In genomic region chr3:89732091-89732490, GRCm38 (mm10) we compare ENCODE assay signal across 19 mouse cellular contexts. TPM values are rescaled to one million over a fixed set of nuclear protein-coding genes. Genes with fewer than 3 reads are reported as not detected.
DNase-seq lines count a peak whose midpoint lies in the region; ATAC-seq and TF ChIP-seq lines count a peak whose summit lies in the region.
"Had no signal": no experiment of that assay in that cellular context is flagged by ENCODE, and none has a peak within 500 bp of the region (broad histone marks: within the 10 kb centered on the region; RNA-seq: fewer than 3 reads in every experiment).

No protein-coding gene starts in this region.

- no peak overlapping the region for H3K27ac ChIP-seq in liver, embryonic 11.5 days (ENCODE audit: low read depth, low read length)
- no peak overlapping the region for H3K27ac ChIP-seq in liver, embryonic 14.5 days
- H3K27ac ChIP-seq in stomach, postnatal 0 days (replicated peaks): no peak overlapping the region
- H3K27ac ChIP-seq: forebrain, embryonic 15.5 days; heart, embryonic 15.5 days; limb, embryonic 10.5 days had no signal

- no peak for TF ChIP-seq EP300 in liver, embryonic 14.5 days (IDR thresholded peaks at IDR 0.05; ENCODE audit: low read depth)
- no peak for TF ChIP-seq EP300 in stomach, postnatal 0 days (optimal IDR thresholded peaks at IDR 0.05)

- peaks cover 31% of the 10 kb centered on the region for H3K4me1 ChIP-seq in erythroblast, embryonic 14.5 days (ENCODE audit: control insufficient read depth)
- peaks cover 10% of the 10 kb centered on the region for H3K4me1 ChIP-seq in liver, embryonic 11.5 days (replicated peaks; ENCODE audit: control insufficient read depth, insufficient read depth, low read length)
- peaks cover 10 to 18% of the 10 kb centered on the region in 2 experiments for H3K4me1 ChIP-seq in liver, embryonic 14.5 days (replicated peaks; ENCODE audit: control insufficient read depth in 2 of 2, insufficient read depth in 2 of 2, low read length in 1 of 2)
- peaks cover 3% of the 10 kb centered on the region; the same call in 1 of the 2 replicates for H3K4me1 ChIP-seq in stomach, postnatal 0 days (replicated peaks; ENCODE audit: control insufficient read depth, insufficient read depth)

- 60% methylated on average over 4 of the region's 4 CpGs for WGBS in liver, embryonic 11.5 days
- WGBS in liver, embryonic 14.5 days (ENCODE audit: insufficient replicate concordance): 47% methylated on average over 4 of the region's 4 CpGs
- WGBS in stomach, postnatal 0 days: 86% methylated on average over 4 of the region's 4 CpGs

- peak overlapping the region; percentile 25 for H3K4me3 ChIP-seq in erythroblast, embryonic 14.5 days (replicated peaks)
- H3K4me3 ChIP-seq in liver, embryonic 11.5 days (ENCODE audit: low read depth, low read length): no peak overlapping the region
- H3K4me3 ChIP-seq in liver, embryonic 14.5 days (ENCODE audit: insufficient read depth in 1 of 2, low read depth in 2 of 2, low read length in 2 of 2): peak overlapping the region; percentile 86 to 88; a peak in 3 of 4 replicates
- H3K4me3 ChIP-seq in stomach, postnatal 0 days (ENCODE audit: low read depth, low read length): no peak overlapping the region
- H3K4me3 ChIP-seq: forebrain, embryonic 15.5 days; limb, embryonic 10.5 days had no signal

- H3K9me3 ChIP-seq in erythroblast, embryonic 14.5 days (ENCODE audit: control insufficient read depth, low read length): no peaks in the 10 kb centered on the region
- H3K9me3 ChIP-seq in liver, embryonic 11.5 days (ENCODE audit: control insufficient read depth, low read length): no peaks in the 10 kb centered on the region
- no peaks in the 10 kb centered on the region for H3K9me3 ChIP-seq in liver, embryonic 14.5 days (ENCODE audit: control insufficient read depth, low read length)
- H3K9me3 ChIP-seq in stomach, postnatal 0 days (ENCODE audit: control insufficient read depth, low read length): no peaks in the 10 kb centered on the region
- H3K9me3 ChIP-seq: forebrain, embryonic 15.5 days; heart, embryonic 15.5 days; limb, embryonic 10.5 days had no signal

- no peak for TF ChIP-seq CTCF in liver, embryonic 14.5 days (IDR thresholded peaks at IDR 0.05; ENCODE audit: low read depth)
- no peak for TF ChIP-seq CTCF in stomach, postnatal 0 days (IDR thresholded peaks at IDR 0.05; ENCODE audit: low read depth)

- ATAC-seq in erythroblast, adult 5-6 weeks (replicated peaks; ENCODE audit: low FRiP score, poor library complexity, severe bottlenecking): no peak
- no peak for ATAC-seq in liver, embryonic 11.5 days (replicated peaks; ENCODE audit: low FRiP score)
- ATAC-seq in liver, embryonic 14.5 days (ENCODE audit: insufficient read depth): no peak
- no peak for ATAC-seq in stomach, postnatal 0 days (ENCODE audit: low FRiP score, low TSS enrichment)
- ATAC-seq: CD4-positive, CD25-positive, alpha-beta regulatory T cell, adult 4 months; forebrain, embryonic 15.5 days had no signal

- no peak overlapping the region for H3K9ac ChIP-seq in liver, embryonic 11.5 days (ENCODE audit: low read depth, low read length)
- H3K9ac ChIP-seq in liver, embryonic 14.5 days (replicated peaks): peak overlapping the region; percentile 92
- no peak overlapping the region for H3K9ac ChIP-seq in stomach, postnatal 0 days (ENCODE audit: low read length)
- H3K9ac ChIP-seq: forebrain, embryonic 15.5 days had no signal

- H3K27me3 ChIP-seq in erythroblast, embryonic 14.5 days (ENCODE audit: control insufficient read depth): no peaks in the 10 kb centered on the region
- H3K27me3 ChIP-seq in liver, embryonic 11.5 days (replicated peaks; ENCODE audit: control insufficient read depth, insufficient read depth, low read length): no peaks in the 10 kb centered on the region
- no peaks in the 10 kb centered on the region for H3K27me3 ChIP-seq in liver, embryonic 14.5 days (ENCODE audit: control insufficient read depth, insufficient read depth, low read length)
- H3K27me3 ChIP-seq in stomach, postnatal 0 days (ENCODE audit: control insufficient read depth, insufficient read depth, low read length): no peaks in the 10 kb centered on the region
- H3K27me3 ChIP-seq: forebrain, embryonic 15.5 days; heart, embryonic 15.5 days had no signal

- peaks cover 37% of the 10 kb centered on the region for H3K36me3 ChIP-seq in erythroblast, embryonic 14.5 days (ENCODE audit: control insufficient read depth)
- peaks cover 2% of the 10 kb centered on the region; the same call in 1 of the 2 replicates for H3K36me3 ChIP-seq in liver, embryonic 11.5 days (ENCODE audit: control insufficient read depth, insufficient read depth, low read length)
- no peaks in the 10 kb centered on the region; the same call in 1 of the 2 replicates for H3K36me3 ChIP-seq in liver, embryonic 14.5 days (replicated peaks; ENCODE audit: control insufficient read depth, insufficient read depth, low read depth)
- H3K36me3 ChIP-seq in stomach, postnatal 0 days (ENCODE audit: control insufficient read depth, insufficient read depth, low read length): 0 out of 2 replicates have a peak, but pooled peaks cover 2% of the 10 kb centered on the region
- H3K36me3 ChIP-seq: heart, embryonic 15.5 days had no signal

- DNase-seq in liver, embryonic 11.5 days (ENCODE audit: low spot score): no peak
- DNase-seq in liver: no peak
- no peak for DNase-seq in liver, embryonic 14.5 days (ENCODE audit: low read depth in 3 of 3, low spot score in 3 of 3)
- DNase-seq in stomach, postnatal 0 days (ENCODE audit: low spot score): no peak
- DNase-seq in right cerebral cortex, adult 18-20 months: no peak
- DNase-seq in retina, embryonic 14.5 days (ENCODE audit: low spot score): no peak
- DNase-seq: adrenal gland, postnatal 36 days; cerebellum, adult 2 months; kidney, adult 8-10 months; kidney, postnatal 36 days; lung, adult 18-20 months; thymus, postnatal 25 days had no signal

- peak overlapping the region; percentile 13; the same call in 1 of the 2 replicates for H3K4me2 ChIP-seq in liver, embryonic 11.5 days
- H3K4me2 ChIP-seq in liver, embryonic 14.5 days (ENCODE audit: low read depth): peak overlapping the region; percentile 95
- H3K4me2 ChIP-seq in stomach, postnatal 0 days (replicated peaks; ENCODE audit: low read depth): peak overlapping the region; percentile 65
- H3K4me2 ChIP-seq: midbrain, embryonic 11.5 days had no signal

RNA-seq across cellular contexts. Expression of gene Adar, which starts 17.3 kb away (rescaled TPM):
- polyA plus RNA-seq in erythroblast, embryonic 14.5 days (2012): 0.41 and 0.67 TPM in 2 replicates
- total RNA-seq in erythroblast, adult 5-6 weeks (2015; ENCODE audit: low replicate concordance): 23.8 and 32.9 TPM in 2 replicates
- total RNA-seq in erythroblast, adult 5-6 weeks (2017; ENCODE audit: low replicate concordance): 71.8 and 72.0 TPM in 2 replicates
- 12.6 and 14.0 TPM in 2 replicates for polyA plus RNA-seq in liver, embryonic 11.5 days (2014; fragmentation: Nextera tagmentation; extraction: Ambion mirVana)
- 5.8 and 7.9 TPM in 2 replicates for polyA plus RNA-seq in liver, embryonic 14.5 days (2012; rRNA removed)
- polyA plus RNA-seq in liver, embryonic 14.5 days (2014; fragmentation: Nextera tagmentation; extraction: Ambion mirVana): 6.4 and 6.5 TPM in 2 replicates
- 8.5 and 8.8 TPM in 2 replicates for polyA plus RNA-seq in stomach, postnatal 0 days (2015; fragmentation: Nextera tagmentation; extraction: Ambion mirVana)

RNA-seq across cellular contexts. Expression of gene Chrnb2, which starts 32.3 kb away (rescaled TPM):
- polyA plus RNA-seq in erythroblast, embryonic 14.5 days (2012): 0.01 TPM in 2 replicates
- not detected in 2 replicates for total RNA-seq in erythroblast, adult 5-6 weeks (2015; ENCODE audit: low replicate concordance)
- 0.09 and 0.84 TPM in 2 replicates for total RNA-seq in erythroblast, adult 5-6 weeks (2017; ENCODE audit: low replicate concordance)
- polyA plus RNA-seq in liver, embryonic 11.5 days (2014; fragmentation: Nextera tagmentation; extraction: Ambion mirVana): 0.34 and 0.36 TPM in 2 replicates
- 0.12 and 0.15 TPM in 2 replicates for polyA plus RNA-seq in liver, embryonic 14.5 days (2012; rRNA removed)
- polyA plus RNA-seq in liver, embryonic 14.5 days (2014; fragmentation: Nextera tagmentation; extraction: Ambion mirVana): 0.10 and 0.18 TPM in 2 replicates
- 0.68 and 0.81 TPM in 2 replicates for polyA plus RNA-seq in stomach, postnatal 0 days (2015; fragmentation: Nextera tagmentation; extraction: Ambion mirVana)

RNA-seq across cellular contexts. Expression of gene Ube2q1, which starts 41.3 kb away (rescaled TPM):
- polyA plus RNA-seq in erythroblast, embryonic 14.5 days (2012): 0.62 and 0.69 TPM in 2 replicates
- total RNA-seq in erythroblast, adult 5-6 weeks (2015; ENCODE audit: low replicate concordance): 21.5 and 25.1 TPM in 2 replicates
- 14.2 and 30.1 TPM in 2 replicates for total RNA-seq in erythroblast, adult 5-6 weeks (2017; ENCODE audit: low replicate concordance)
- 15.0 and 15.7 TPM in 2 replicates for polyA plus RNA-seq in liver, embryonic 11.5 days (2014; fragmentation: Nextera tagmentation; extraction: Ambion mirVana)
- 6.7 and 9.0 TPM in 2 replicates for polyA plus RNA-seq in liver, embryonic 14.5 days (2012; rRNA removed)
- polyA plus RNA-seq in liver, embryonic 14.5 days (2014; fragmentation: Nextera tagmentation; extraction: Ambion mirVana): 6.3 and 6.7 TPM in 2 replicates
- polyA plus RNA-seq in stomach, postnatal 0 days (2015; fragmentation: Nextera tagmentation; extraction: Ambion mirVana): 6.4 and 6.5 TPM in 2 replicates

Comparison
In these comparisons a context has a peak if more than half of its experiments do, and no peak if none do; other contexts are left out.
1. H3K4me3 ChIP-seq: peak in erythroblast, embryonic 14.5 days (single experiment) and liver, embryonic 14.5 days (2 of 2); none in liver, embryonic 11.5 days (single experiment) and stomach, postnatal 0 days (single experiment).
2. H3K4me2 ChIP-seq: peak in every context shown above with its lines; median percentile 95 in liver, embryonic 14.5 days; 65 in stomach, postnatal 0 days; 13 in liver, embryonic 11.5 days.